Mouse (Mus musculus) neural tube, embryonic 11.5 days (tissue): ENCODE measurements around the gene Ankrd24. TPM values are rescaled to one million over a fixed set of nuclear protein-coding genes. Genes with fewer than 3 reads are reported as not detected.
"Not testable (repeated sequence)": the region's sequence is repeated elsewhere in the genome, so short reads cannot be mapped to it uniquely, and the experiment has no call there.

ENCODE experiments used
- ATAC-seq: fragments of 200-750 bp; cut with Nextera tagmentation; 2 replicates; pipeline ENCODE4 v1.8.0; 2017; ENCODE audit warnings: moderate number of reproducible peaks, mild to moderate bottlenecking, moderate TSS enrichment, moderate library complexity; ENCODE audit not compliant: insufficient read depth, low FRiP score, low TSS enrichment
- DNase-seq: peaks from one replicate; pipeline ENCODE4 v3.0.0-alpha.2; 2015; ENCODE audit warnings: low spot score
- H3K27ac ChIP-seq: fragments of 300-500 bp; sonication (generic); 2 replicates; pipeline ENCODE4 v1.5.1; 2014; ENCODE audit warnings: low read depth, mild to moderate bottlenecking, low read length
- H3K27me3 ChIP-seq: fragments of 300-500 bp; sonication (generic); 2 replicates; pipeline ENCODE4 v1.6.1; 2014; ENCODE audit warnings: mild to moderate bottlenecking, low read length, mixed read lengths; ENCODE audit not compliant: control insufficient read depth, insufficient read depth
- H3K36me3 ChIP-seq: fragments of 300-500 bp; sonication (generic); 2 replicates; pipeline ENCODE4 v1.6.1; 2014; ENCODE audit warnings: mild to moderate bottlenecking, low read length, moderate library complexity, mixed read lengths; ENCODE audit not compliant: control insufficient read depth, insufficient read depth
- H3K4me1 ChIP-seq: fragments of 300-500 bp; sonication (generic); 2 replicates; pipeline ENCODE4 v1.6.1; 2014; ENCODE audit warnings: low read length, mixed read lengths; ENCODE audit not compliant: control insufficient read depth, insufficient read depth
- H3K4me2 ChIP-seq: fragments of 300-500 bp; sonication (generic); 2 replicates; pipeline ENCODE4 v1.6.1; 2014; ENCODE audit warnings: low read depth, mild to moderate bottlenecking, moderate library complexity
- H3K4me3 ChIP-seq: fragments of 300-500 bp; sonication (generic); 2 replicates; pipeline ENCODE4 v1.5.1; 2014; ENCODE audit warnings: low read depth, low read length
- H3K9ac ChIP-seq: fragments of 300-500 bp; sonication (generic); 2 replicates; pipeline ENCODE4 v1.6.1; 2014; ENCODE audit warnings: mild to moderate bottlenecking, low read length
- H3K9me3 ChIP-seq: fragments of 300-500 bp; sonication (generic); 2 replicates; pipeline ENCODE4 v1.6.1; 2016; ENCODE audit warnings: low read length; ENCODE audit not compliant: control insufficient read depth
- WGBS: fragments of 180-500 bp; shearing (Covaris S2); extraction: QIAGEN DNeasy Blood & Tissue Kit; methylation state at CpG from one replicate; pipeline ENCODE4 v1.1.7; 2014; 5-methylcytosine and 5-hydroxymethylcytosine counted together
- polyA plus RNA-seq: library from polyadenylated mRNA; unstranded; fragments of >200 nt; fragmentation: Nextera tagmentation; extraction: Ambion mirVana; gene quantifications from 2 replicates; pipeline ENCODE4 v1.2.1, GENCODE M21; 2014

The Ankrd24 gene
- polyA plus RNA-seq, 1 experiment from 2014 or later, result 4.6 TPM

DNA sequence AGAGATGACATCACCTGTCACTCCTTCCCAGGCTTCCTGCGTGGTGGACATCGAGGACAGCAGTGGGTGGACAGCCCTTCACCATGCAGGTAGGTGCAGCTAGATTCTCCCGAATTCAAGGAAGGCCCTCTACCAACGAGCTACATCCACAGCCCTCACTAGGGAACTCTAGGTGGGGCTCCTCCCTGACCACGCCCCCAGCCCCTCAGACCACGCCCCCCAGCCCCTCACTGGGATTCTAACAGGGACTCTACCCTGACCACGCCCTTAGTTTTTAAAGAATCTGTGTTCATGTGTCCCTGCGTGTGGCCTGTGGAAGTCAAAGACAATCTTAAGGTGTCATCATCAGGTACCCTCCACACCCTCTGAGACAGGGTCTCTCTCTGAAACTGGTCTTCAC is 8.0 kb downstream of the Ankrd24 start:
- Histone ChIP-seq H3K9me3 (no peaks in the 10 kb centered on the region), H3K4me2 (no peak overlapping the region), H3K27ac (no peak overlapping the region), H3K4me3 (no peak overlapping the region), H3K9ac (no peak overlapping the region), H3K36me3 (no peaks in the 10 kb centered on the region), H3K27me3 (no peaks in the 10 kb centered on the region), H3K4me1 (no peaks in the 10 kb centered on the region)
- 20% methylated on average over 8 of the region's 8 CpGs for WGBS
- DNase-seq (no peak), ATAC-seq (no peak)

DNA sequence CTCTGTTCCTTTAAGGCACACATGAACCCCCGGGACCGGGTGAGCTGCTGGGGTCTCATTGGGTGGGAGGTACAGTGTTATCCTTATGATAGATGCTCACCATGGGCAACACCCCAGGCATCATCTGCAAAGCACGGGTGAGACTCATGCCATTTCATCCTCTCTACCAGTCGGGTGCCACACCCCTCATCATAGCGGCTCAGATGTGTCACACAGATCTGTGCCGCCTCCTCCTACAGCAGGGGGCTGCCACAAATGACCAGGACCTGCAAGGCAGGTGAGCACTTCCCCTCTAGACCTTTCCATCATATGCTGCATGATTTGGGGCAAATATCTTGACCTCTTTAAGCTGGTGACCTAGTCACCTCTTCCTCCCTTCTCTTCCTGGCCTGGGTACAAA is 9.8 kb downstream of the Ankrd24 start:
- 73% methylated on average over 6 of the region's 6 CpGs for WGBS
- H3K9ac ChIP-seq, result no peak overlapping the region
- no peak overlapping the region for H3K4me2 ChIP-seq
- peaks cover 9% of the 10 kb centered on the region; the same call in 1 of the 2 replicates for H3K4me1 ChIP-seq
- H3K9me3 ChIP-seq, result no peaks in the 10 kb centered on the region
- DNase-seq, result peak; percentile 6
- no peak overlapping the region for H3K4me3 ChIP-seq
- H3K27me3 ChIP-seq, result no peaks in the 10 kb centered on the region
- no peak for ATAC-seq
- no peak overlapping the region for H3K27ac ChIP-seq
- H3K36me3 ChIP-seq, result no peaks in the 10 kb centered on the region

DNA sequence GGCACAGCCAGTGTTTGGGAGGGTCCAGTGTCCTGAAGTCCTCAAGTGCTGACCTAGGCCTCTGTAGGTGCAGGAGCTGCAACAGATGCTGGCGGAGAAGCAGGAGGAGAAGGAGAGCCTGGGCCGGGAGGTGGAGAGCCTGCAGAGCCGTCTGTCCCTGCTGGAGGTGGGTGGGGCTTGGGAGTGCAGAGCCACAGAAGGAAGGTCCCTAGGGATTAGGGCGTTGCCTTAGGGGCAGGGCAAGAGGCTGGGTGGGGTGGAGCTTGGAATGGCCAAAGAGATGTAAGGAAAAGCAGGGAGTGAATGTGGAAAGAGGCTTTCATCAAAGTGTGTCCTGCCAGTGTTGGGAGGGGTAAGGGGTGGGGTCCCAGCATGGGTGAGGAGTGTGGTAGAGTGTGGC is 12.5 kb downstream of the Ankrd24 start:
- not testable (repeated sequence) for H3K4me1 ChIP-seq, H3K9ac ChIP-seq, H3K4me2 ChIP-seq, H3K36me3 ChIP-seq, H3K9me3 ChIP-seq, H3K27ac ChIP-seq, H3K4me3 ChIP-seq, H3K27me3 ChIP-seq, DNase-seq, ATAC-seq
- WGBS, result 52% methylated on average over 4 of the region's 4 CpGs

DNA sequence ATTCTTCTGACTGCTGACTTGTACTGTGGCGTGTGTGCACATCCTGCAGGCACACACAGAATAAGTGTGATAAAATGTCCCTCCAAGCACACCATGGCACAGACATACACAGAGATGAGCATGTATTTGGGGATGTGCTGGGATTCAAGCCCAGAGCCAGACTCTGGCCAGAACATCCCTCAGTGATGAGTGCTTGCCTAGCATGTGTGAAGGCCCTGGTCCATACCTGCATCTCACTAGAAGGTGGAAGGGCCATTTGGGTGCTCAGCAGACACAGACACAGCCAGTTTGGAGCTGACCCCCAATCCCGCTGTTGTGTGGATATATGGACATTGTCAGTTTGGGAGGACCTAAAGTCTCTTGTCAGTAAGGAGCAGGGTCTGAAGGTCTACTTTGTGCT is 13.2 kb downstream of the Ankrd24 start:
- Histone ChIP-seq H3K36me3 (no peaks in the 10 kb centered on the region), H3K4me3 (no peak overlapping the region), H3K9ac (no peak overlapping the region), H3K27me3 (no peaks in the 10 kb centered on the region), H3K9me3 (no peaks in the 10 kb centered on the region), H3K27ac (no peak overlapping the region), H3K4me2 (no peak overlapping the region), H3K4me1 (peaks cover 9% of the 10 kb centered on the region; the same call in 1 of the 2 replicates)
- WGBS, result 98% methylated on average over 2 of the region's 2 CpGs
- DNase-seq (no peak), ATAC-seq (no peak)

DNA sequence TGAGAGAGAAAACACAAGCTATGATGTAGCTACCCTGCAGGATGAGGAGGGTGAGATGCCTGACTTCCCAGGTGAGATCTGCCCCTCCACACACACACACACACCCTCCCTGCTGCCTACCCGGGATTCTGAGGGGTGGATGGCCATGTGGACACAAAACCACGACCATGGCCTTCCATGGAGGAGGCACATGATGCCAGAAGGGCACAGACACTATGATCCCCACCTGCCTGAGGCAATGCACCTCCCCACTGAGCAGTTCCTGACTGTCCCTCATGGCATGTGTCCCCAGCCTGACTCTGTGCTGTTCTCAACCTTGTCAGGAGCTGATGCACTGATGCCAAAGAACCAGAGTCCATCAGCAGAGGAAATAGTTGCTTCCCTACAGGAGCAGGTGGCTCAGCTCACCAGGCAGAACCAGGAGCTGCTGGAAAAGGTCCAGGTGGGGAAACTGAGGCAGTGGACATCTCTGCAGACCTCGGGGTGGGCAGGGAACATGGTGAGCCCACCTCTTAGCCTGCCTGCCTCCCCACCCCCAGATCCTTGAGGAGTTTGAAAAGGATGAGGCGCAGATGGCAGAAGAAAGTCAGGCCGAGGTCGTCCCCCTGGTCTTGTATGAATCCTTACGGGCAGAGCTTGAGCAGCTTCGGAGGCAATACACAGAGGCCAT is 13.8 kb downstream of the Ankrd24 start:
- DNase-seq (no peak), ATAC-seq (no peak)
- no peaks in the 10 kb centered on the region for H3K36me3 ChIP-seq
- H3K27ac ChIP-seq, result no peak overlapping the region
- peak overlapping the region; percentile 11; the same call in 1 of the 2 replicates for H3K9ac ChIP-seq
- H3K9me3 ChIP-seq, result no peaks in the 10 kb centered on the region
- 79% methylated on average over 8 of the region's 8 CpGs for WGBS
- H3K4me1 ChIP-seq, result peaks cover 9% of the 10 kb centered on the region; the same call in 1 of the 2 replicates
- no peak overlapping the region for H3K4me3 ChIP-seq
- H3K4me2 ChIP-seq, result no peak overlapping the region
- H3K27me3 ChIP-seq, result no peaks in the 10 kb centered on the region

DNA sequence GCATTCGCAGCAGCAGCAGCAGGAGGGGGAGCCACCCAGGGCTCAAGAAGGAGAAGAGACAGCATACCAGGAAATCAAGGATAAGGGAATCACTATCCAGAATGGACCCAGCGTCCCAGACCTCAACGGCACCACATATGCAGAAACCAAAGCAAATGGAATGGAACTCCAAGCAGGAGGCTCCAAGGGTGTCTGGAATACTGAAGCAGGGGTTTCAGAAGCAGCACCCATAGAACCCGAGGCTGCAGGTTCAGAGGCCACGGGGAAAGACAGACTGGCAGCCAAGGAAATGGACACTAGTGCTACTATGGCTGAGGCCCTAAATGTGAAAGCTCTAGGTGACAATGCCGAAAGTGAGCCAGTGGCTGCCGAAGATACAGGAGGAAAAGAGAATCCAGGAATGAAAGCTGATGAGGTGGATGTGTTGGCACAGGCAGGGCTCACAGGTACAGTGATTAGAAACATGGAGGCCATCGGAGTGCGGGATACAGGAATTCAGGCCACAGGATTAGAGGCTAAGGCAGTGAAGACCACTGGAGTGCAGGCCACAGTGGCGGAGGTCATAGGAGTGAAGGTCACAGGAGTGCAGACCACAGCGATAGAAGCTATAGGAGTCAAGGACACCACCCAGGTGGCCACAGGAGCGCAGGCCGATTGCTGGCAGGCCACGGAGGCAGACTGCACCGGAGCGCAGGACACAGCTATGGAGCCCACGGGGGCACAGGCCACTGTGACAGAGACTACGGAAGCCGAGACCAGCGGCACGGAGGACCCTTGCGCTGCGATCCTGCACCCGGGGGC is 14.5 kb downstream of the Ankrd24 start:
- ATAC-seq, result peak; percentile 46; the same call in 1 of the 2 replicates
- peak overlapping the region; percentile 93 for H3K9ac ChIP-seq
- peak overlapping the region; percentile 69 for H3K4me3 ChIP-seq
- H3K4me2 ChIP-seq, result peak overlapping the region; percentile 87
- no peaks in the 10 kb centered on the region for H3K9me3 ChIP-seq
- no peaks in the 10 kb centered on the region for H3K27me3 ChIP-seq
- H3K27ac ChIP-seq, result peak overlapping the region; percentile 95
- no peak for DNase-seq
- H3K4me1 ChIP-seq, result peaks cover 9% of the 10 kb centered on the region; the same call in 1 of the 2 replicates
- WGBS, result 21% methylated on average over 24 of the region's 24 CpGs
- no peaks in the 10 kb centered on the region for H3K36me3 ChIP-seq

DNA sequence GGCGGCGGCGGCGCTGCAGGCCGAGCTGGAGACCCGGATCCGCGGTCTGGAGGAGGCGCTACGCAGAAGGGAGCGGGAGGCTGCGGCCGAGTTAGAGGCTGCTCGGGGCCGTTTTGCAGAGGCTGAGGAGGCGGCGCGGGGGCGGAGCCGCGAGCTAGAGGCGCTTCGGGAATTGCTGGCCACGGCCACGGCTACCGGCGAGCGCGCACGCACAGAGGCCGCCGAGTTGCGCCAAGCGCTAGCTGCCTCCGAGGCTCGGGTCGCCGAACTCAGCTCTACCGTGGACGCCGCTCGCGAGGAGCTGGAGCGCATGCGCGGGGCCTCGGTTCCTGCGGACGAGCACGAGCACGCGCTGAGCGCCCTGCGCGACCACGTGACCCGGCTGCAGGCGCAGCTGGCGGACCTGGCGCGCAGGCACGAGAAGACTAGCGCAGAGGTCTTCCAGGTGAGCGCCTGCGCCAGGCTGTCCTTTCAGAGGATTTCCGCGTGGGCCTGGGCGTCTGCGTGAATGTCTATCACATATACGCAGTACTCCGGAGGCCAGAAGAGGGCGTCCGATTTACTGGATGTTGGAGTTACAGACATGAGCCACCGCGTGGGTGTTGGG is 15.2 kb downstream of the Ankrd24 start:
- Histone ChIP-seq H3K36me3 (no peaks in the 10 kb centered on the region), H3K4me2 (peak overlapping the region; percentile 87), H3K4me3 (peak overlapping the region; percentile 69), H3K4me1 (peaks cover 9% of the 10 kb centered on the region; the same call in 1 of the 2 replicates), H3K27ac (peak overlapping the region; percentile 95), H3K9ac (peak overlapping the region; percentile 93), H3K9me3 (no peaks in the 10 kb centered on the region), H3K27me3 (no peaks in the 10 kb centered on the region)
- WGBS, result under 1% methylated on average over 75 of the region's 75 CpGs
- peak; percentile 87 for ATAC-seq
- DNase-seq, result peak; percentile 95

DNA sequence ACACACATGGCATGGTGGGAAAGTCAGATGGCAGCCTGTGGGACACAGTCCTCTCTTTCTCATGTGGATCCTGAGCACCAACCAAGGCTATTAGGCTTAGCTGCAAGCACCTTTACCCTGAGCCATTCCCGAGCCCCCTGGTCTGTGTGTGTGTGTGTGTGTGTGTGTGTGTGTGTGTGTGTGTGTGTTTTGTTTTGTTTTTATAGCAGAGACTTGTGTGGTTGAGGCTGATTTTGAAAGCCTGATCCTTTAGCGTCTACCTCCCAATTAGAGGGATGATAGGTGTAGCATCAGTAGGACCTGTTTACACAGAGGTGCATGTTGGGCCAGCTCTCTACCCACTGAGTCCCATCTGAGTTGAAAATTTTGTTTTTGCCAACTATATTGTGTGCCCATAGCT is 15.8 kb downstream of the Ankrd24 start:
- Histone ChIP-seq H3K4me1 (peaks cover 9% of the 10 kb centered on the region; the same call in 1 of the 2 replicates), H3K36me3 (no peaks in the 10 kb centered on the region), H3K27ac (no peak overlapping the region), H3K27me3 (no peaks in the 10 kb centered on the region), H3K9ac (peak overlapping the region; percentile 93), H3K9me3 (no peaks in the 10 kb centered on the region), H3K4me3 (peak overlapping the region; percentile 69), H3K4me2 (peak overlapping the region; percentile 87)
- WGBS, result 47% methylated on average over 2 of the region's 2 CpGs
- ATAC-seq (0 out of 2 replicates have a peak, but pooled peaks have one; percentile 9), DNase-seq (no peak)
